Mouse (Mus musculus): ENCODE data around the gene Myom3.
A peak's percentile ranks its signal among the peaks of the same experiment; 100 is the strongest.

Gene Myom3

GRCm38 (mm10) chr4:135761048-135761447, 1.5 kb downstream of the Myom3 start:
- no peak for DNase-seq (ENCODE audit: extremely low read depth, low read depth, low spot score)

GRCm38 (mm10) chr4:135761569-135761968, 2.1 kb downstream of the Myom3 start:
- no peak for DNase-seq (ENCODE audit: extremely low read depth, low read depth, low spot score)

DNA sequence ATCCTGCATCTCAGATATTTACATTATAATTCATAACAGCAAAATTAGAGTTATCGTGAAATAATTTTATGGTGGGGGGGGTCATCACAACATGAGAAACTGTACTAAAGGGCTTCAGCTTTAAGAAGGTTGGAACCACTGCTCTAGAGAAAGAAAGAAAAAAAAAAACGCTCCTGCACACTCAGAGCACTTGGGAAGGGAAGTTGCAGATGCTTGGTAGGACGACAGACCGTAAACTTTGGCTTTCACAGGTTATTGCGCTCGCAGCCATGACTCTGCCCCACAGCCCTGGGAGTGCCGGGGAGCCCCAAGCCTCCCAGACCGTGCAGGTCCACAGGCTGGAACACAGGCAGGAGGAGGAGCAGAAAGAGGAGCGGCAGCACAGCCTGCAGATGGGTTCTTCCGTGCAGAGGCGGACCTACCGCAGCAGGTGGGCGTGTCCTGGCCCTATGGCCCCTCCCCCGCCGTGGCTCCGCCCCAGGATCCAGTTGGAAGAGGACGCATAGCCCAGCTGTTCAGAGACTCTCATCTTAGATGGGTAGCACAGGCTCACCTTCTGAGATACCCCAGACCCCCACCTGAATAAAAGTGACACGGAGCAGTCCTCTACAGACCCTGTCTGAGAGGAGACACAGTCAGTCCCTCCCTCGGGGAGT, 2.9 kb downstream of the Myom3 start:
- no peak for DNase-seq (ENCODE audit: extremely low read depth, low read depth, low spot score)

DNA sequence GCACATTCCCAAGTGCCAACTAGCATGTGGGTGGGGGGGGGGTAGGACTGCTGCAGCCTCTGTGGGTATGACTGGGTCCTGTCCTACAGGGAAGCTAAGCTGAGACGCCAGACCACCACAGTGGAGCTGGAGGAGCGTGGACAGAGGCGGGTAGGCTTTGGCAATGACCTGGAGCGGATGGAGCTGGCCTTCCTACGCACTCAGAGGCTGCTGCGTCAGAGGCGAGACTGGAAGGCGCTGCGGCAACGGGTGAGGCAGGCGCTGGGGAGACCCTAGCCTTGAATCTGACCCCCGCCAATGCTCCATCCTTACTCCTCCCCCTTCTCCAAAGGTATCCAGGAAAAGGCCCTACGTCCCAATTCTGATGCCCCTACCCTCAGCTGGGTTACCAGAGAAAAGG, 5.2 kb downstream of the Myom3 start:
- no peak for DNase-seq (ENCODE audit: extremely low read depth, low read depth, low spot score)

GRCm38 (mm10) chr4:135765707-135766106, 6.2 kb downstream of the Myom3 start:
- DNase-seq (ENCODE audit: extremely low read depth, low read depth, low spot score), result no peak

GRCm38 (mm10) chr4:135766976-135767375, 7.5 kb downstream of the Myom3 start:
- DNase-seq (ENCODE audit: extremely low read depth, low read depth, low spot score), result no peak

DNA sequence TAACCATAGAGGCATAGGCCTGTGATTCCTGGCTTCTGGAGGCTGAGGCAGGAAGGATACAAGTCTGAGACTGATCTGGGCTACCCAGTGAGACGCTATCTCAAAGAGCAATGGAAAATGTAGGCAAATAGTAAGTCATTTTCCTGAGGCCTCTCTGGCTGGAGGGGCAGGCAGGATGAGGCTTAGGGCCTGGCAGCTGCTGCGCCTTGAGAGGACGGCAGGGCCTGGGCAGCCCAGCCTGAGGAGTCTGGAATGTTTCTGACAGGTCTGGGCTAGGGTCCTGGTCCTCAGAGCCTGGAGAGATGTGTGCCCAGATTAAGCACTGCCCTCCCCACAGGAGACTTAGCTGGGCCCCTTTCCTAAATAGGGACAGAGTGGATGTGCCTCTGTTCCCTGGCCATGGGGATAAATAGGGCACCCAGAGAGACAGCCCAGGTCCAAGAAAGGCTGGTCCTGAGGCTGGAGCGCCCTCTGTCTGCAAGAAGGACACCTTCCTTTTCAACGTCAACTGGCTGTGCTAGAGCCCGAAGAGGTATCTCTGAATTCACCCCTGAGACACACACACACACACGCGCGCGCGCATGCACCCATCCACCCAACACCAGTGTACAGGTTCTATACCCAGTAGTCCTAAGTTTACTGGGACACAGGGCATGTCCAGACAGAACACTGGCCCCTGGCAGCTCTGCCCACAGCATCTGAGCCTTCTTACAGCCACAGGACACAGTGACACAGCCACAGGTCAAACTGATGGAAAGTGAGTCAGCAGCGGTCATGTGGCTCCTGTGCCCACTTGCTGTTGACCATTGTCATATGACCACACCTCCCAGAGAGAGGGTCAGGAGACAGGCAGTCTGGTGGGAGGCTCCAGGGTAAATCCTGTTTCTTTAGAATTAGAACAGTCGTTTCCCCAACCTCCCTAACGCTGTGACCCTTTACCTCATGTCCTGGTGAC, 9.3 kb downstream of the Myom3 start:
- no peak for DNase-seq (ENCODE audit: extremely low read depth, low read depth, low spot score)

GRCm38 (mm10) chr4:135770611-135771305, 11.2 kb downstream of the Myom3 start:
- DNase-seq (ENCODE audit: extremely low read depth, low read depth, low spot score), result no peak

DNA sequence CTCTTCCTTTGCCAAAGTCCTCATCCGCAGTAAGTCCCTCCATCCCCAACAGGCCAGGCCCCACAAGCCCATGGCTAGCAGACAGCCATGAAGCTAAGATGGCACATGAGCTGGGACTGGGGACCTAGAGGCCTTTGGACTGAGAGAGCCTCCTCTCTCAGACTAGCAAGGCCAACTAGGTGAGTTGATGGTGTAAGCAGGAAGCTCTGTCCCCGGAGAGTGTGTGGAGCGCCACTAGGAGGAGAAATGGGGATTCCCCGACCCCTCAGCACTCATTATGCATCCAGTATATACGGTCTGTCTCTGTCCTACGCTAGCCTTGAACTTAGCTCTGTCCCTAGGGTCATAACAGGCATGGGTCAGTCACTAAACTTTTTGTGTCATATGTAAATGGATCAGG, 12.1 kb downstream of the Myom3 start:
- DNase-seq (ENCODE audit: extremely low read depth, low read depth, low spot score), result no peak

DNA sequence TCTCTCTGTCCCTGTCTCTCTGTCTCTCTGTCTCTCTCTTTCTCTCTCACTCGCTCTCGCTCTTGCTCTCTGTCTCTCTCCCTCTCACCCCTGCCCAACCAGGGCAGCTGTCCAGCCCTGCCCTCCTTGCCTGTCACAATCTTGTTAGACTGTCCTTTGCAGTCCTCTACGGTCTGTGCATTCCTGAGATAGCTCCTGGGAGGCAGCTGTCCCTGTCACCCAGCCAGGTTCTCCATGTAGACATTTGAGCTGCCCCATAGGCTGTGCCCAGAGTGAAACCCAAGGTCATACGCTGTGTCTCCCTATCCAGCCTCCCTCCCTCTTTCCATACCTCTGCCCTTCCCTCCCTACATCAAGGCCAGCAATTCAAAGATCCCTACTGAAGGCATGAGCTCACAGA, 13.2 kb downstream of the Myom3 start:
- no peak for DNase-seq (ENCODE audit: extremely low read depth, low read depth, low spot score)

GRCm38 (mm10) chr4:135774496-135774895, 15.0 kb downstream of the Myom3 start:
- no peak for DNase-seq (ENCODE audit: extremely low read depth, low read depth, low spot score)

GRCm38 (mm10) chr4:135776850-135777249, 17.3 kb downstream of the Myom3 start:
- DNase-seq (ENCODE audit: extremely low read depth, low read depth, low spot score), result no peak

GRCm38 (mm10) chr4:135779661-135780060, 20.1 kb downstream of the Myom3 start:
- no peak for DNase-seq (ENCODE audit: extremely low read depth, low read depth, low spot score)

GRCm38 (mm10) chr4:135780255-135780654, 20.7 kb downstream of the Myom3 start:
- peak; percentile 40 for DNase-seq (ENCODE audit: extremely low read depth, low read depth, low spot score)

GRCm38 (mm10) chr4:135781304-135781703, 21.8 kb downstream of the Myom3 start:
- peak; percentile 74 for DNase-seq (ENCODE audit: extremely low read depth, low read depth, low spot score)

- DNase-seq (ENCODE audit: extremely low read depth, low read depth, low spot score), result no peak
Measured at GRCm38 (mm10) chr4:135786581-135786980, 27.1 kb downstream of the Myom3 start.

GRCm38 (mm10) chr4:135787271-135787670, 27.8 kb downstream of the Myom3 start:
- DNase-seq (ENCODE audit: extremely low read depth, low read depth, low spot score), result no peak

GRCm38 (mm10) chr4:135789135-135789534, 29.6 kb downstream of the Myom3 start:
- no peak for DNase-seq (ENCODE audit: extremely low read depth, low read depth, low spot score)

GRCm38 (mm10) chr4:135792821-135793220, 33.3 kb downstream of the Myom3 start:
- no peak for DNase-seq (ENCODE audit: extremely low read depth, low read depth, low spot score)

DNA sequence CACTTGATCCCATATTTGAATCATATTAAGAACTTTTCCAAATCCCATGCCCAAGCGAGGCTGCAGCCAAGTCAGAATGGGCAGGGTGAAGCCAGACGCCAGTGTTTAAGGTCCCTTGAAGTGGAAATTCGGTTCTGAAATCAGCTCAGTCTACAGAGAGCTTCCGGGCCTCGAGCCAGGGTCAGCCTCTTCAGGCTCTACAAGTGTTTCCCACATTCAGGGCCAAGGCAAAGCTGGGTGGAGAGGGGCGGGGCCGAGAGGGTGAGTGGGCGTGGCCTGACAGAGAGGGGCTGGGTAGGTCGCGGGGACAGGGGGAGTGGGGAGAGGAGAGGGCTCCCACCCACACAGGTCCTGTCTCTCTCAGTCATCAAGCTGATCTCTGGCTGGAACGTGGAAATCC, 38.4 kb downstream of the Myom3 start:
- DNase-seq (ENCODE audit: extremely low read depth, low read depth, low spot score), result no peak

DNA sequence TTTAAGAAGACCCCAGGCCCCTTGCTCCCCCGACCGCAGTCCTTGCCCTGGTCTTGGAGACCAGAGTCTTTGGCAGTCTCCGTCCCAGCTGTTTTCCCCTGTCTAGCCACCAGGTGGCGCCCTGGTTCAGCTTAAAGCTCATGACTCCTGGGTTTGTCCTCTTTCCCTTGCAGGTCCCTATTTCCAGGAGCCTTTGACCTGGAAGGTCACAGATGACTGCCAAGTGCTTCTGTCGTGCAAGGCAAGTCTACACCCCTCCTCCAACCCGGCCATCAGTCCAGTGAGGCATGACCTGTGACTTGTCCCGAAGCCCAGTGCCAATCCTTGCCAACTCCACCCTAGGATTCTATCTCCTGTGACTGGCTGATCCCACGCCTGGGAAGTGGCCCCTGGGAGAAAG, 42.0 kb downstream of the Myom3 start:
- DNase-seq (ENCODE audit: extremely low read depth, low read depth, low spot score), result no peak

- no peak for DNase-seq (ENCODE audit: extremely low read depth, low read depth, low spot score)
Measured at GRCm38 (mm10) chr4:135803299-135803698, 43.8 kb downstream of the Myom3 start.
